Mouse (Mus musculus) bone marrow, adult 2 months (tissue): ENCODE results near the gene Slc10a6.

Experiments used
- CTCF ChIP-seq: fragments of 200-500 bp; IDR thresholded peaks from 2 replicates; pipeline ENCODE4 v1.5.1; 2011; ENCODE audit warnings: low read length, control low read depth; ENCODE audit not compliant: control insufficient read depth, insufficient read depth
- POLR2A ChIP-seq: fragments of 200-500 bp; IDR thresholded peaks from 2 replicates; pipeline ENCODE4 v1.6.1; 2011; ENCODE audit warnings: low read depth, mild to moderate bottlenecking, control low read depth, low read length, borderline replicate concordance; ENCODE audit not compliant: control insufficient read depth

DNA sequence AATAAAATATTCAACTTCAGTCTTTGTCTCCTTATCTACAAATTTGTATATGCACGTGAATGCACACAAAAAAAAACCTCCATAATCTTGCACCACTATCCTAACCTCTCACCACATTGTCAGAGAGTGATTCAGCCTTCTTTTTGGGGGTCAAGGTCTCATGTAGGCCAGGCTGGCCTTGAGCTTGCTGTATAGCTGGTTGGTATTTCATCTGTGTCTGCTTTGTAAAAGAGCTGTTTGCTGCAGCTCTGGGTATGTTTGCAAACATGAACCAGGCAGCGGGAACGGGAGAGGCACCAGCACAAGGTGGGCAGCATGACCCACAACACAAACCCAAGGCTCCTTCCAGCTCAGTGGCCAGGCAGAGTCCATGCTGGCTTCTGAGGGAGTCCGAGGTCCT is 44.4 kb upstream of the Slc10a6 start:
- TF ChIP-seq CTCF (no peak), POLR2A (no peak)
